Mouse (Mus musculus) left cerebral cortex, adult 11 months (tissue): ENCODE data around the gene Gsto1.
A peak's percentile ranks its signal among the peaks of the same experiment; 100 is the strongest.
"Not testable (repeated sequence)": the region's sequence is repeated elsewhere in the genome, so short reads cannot be mapped to it uniquely, and the experiment has no call there.

Experiments
- DNase-seq: peaks from one replicate; pipeline ENCODE4 v3.0.0; 2022; ENCODE audit warnings: low spot score

The Gsto1 gene

DNA sequence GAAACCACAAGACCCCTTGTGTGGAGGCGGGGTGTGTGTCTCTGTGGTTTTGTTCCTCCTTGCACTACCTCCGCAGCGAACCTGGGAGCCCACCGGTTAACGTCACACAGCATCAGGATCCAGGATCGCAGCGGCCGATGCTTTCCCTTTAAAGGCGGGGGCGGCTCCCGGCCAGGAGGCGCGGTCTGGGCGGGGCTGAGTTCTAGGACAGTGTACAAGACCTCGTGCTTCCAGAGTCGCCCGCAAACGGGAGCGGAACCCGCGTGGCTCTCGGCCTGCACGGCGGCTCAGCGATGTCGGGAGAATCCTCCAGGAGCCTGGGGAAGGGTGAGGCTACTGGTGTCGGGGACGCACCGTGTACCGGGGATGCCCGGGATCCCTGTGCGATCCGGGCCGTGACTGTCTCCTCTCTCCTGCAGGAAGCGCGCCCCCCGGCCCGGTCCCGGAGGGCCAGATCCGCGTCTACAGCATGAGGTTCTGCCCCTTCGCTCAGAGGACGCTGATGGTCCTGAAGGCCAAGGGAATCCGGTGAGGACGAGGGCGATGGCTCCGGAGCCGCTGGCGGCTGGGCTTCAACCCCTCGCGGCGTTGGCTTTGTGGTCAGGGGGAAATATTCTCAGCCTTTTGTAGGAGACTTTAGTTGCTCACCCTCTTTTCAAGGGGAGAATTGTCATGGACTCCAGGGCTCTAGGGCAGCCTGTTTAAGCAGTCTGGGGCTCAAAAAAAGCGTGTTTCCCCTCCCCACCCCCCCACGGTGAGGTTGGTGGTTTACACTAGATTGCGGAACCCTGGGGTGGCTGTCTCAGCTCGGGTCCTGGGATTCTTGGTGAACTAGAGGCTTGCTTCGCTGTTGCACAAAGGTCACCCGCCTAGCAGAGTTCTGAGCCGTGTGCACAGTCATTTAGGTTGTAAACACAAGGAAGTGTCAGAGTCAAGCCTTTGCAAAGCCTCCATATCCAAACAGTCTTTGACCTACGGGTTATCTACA lies at the start of gene Gsto1:
Gene Gsto1, plus strand, starts transcription at position 175 of the 988 bp plus-strand sequence.
- DNase-seq = peak; percentile 77

DNA sequence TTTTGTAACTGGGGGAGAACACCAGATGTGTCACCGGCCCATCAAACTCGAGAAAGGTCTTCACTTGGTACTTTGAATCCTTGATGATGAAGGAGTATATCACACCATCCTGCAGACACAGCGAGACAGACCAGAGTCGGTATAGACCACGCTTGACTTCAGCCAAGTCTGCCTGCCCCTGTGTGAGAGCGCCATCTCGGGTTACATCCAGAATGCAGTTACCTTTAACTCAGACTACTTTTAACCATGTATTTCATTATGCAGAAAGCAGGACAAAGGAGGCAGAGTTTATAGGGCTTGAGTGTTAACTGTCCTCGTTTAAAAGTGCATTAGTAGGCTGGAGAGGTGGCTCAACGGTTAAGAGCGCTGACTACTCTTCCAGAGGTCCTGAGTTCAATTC lies 42.7 kb upstream of the Gsto1 start:
- DNase-seq = no peak

DNA sequence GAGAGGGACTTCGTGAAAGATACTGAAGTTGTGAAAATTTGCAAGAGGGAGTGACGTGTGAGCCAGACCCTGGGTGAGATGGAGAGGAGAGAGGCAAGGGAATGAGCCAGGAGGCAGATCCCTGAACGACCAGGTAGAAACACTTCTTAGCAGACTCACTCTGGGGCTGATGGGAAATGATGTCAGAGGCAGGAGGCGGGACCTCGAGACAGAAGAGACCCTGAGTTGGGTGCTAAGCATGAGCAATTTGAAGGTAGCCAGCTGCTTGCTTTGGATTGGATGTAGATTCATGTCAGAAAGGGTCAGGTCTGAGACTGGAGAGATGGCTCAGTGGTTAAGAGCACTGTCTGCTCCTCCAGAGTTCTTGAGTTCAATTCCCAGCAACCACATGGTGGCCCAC lies 40.0 kb upstream of the Gsto1 start:
- DNase-seq = no peak

DNA sequence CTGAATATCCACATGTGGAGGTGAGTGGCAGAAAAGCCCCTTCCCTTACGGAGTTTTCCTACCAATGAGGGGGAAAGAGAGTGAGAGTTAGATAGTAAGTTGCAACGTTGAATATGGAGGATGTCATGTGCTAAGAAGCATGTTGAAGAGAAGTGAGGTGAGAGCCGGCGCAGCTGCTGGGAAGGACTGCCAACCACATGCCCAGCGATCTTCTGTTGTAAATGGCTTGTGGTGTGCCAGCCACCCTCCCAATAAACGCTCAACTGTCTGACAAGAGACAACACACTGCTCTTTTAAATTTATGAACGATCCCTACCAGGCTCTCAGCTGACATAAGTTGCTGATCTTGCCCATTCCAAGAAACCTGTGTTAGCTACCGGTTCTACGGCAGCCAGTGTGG lies 37.1 kb upstream of the Gsto1 start:
- no peak for DNase-seq

DNA sequence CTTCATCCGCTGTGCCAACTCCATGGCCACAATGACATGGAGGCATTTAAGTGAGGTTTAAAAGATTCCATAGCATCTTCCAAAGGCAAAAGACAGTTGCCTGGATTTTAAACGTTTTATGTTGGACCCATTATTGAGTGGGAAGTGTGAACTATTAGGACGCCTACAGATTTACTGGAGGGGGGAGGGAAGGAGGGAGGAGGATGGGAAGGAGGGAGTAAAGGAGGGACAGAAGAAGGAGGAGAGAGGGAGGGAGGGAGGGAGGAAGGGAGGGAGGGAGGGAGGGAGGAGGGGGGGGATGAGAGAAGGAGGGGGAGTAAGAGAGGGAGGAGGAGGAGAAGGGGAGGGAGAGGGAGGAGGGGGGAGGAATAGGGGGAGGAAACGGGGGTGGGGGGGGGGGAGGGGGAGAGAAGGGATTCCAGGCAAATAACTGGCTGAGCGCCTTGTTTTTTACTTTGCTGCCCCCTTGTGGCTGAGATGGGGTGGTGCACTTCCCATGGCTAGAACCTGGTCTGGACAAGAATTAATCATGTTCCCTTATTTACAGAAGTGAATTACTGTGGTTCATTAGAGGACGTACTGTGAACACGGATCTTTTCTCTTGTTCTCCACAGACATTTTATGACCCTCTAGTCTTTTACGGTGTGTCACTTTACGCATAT lies 33.8 kb upstream of the Gsto1 start:
- DNase-seq = peak; percentile 62

DNA sequence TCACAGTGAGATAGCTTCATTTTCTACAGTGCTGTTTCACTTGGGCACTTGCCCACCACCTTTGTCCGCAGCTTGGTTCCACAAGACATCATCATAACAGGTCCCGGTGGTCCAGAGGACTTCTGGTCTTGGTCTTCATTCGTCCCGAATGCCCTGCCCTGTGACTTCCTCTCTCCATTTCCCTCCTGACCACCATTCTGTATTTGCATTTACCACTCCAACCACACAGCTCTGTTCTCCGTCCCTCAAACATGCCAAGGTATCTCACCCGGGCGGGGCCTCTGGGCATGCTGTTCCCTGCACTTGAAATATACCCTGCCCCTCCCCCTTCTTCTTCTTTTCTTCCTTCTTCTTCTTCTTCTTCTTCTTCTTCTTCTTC lies 33.3 kb upstream of the Gsto1 start:
- no peak for DNase-seq

DNA sequence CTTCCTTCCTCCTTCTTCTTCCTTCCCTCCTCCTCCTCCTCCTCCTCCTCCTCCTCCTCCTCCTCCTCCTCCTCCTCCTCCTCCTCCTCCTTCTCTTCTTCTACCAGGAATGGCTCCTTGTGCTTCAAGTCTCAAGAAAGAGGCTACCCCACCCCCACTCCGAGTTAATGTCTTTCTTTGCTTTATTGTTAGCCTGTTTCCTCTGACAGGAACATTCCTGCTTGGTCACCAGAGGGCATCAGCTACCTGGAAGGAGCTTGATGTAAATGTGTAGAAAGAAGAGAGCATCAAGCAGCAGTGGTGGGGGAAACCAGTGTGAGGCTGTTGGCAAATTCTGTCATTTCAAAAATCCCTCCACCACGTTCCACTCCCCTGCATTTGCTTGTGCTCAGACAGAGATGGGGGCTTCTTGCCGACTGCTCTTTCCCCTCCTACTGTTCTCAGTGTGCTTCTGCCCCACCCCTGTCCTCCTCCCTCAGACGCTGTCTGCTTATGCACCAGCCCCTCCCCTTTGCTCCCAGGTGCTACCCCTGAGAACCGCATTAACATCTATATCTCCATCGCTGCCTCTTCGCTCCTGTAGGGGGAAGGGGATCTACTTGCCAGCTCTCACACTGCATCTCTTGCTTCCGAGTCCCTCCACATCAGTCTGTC lies 32.5 kb upstream of the Gsto1 start:
- DNase-seq = no peak

DNA sequence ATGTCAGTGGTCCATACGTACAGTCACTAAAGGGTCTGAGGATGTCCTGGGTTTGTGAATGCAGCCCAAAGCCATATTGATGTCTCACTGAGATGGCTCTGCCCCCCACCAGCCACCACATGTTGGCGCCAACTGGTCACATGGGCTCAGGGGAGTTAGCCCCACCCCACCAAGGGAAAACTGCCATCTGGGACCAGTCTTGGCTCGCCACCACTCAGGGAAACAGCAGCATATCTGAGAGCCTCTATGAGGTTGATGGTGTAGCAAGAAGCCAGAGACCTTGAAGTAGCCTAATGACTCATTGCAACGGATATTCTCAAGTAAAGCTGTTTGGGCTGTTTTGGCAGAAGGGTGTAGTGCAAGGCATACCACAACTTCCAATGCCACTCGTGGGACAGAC lies 30.7 kb upstream of the Gsto1 start:
- DNase-seq = no peak

DNA sequence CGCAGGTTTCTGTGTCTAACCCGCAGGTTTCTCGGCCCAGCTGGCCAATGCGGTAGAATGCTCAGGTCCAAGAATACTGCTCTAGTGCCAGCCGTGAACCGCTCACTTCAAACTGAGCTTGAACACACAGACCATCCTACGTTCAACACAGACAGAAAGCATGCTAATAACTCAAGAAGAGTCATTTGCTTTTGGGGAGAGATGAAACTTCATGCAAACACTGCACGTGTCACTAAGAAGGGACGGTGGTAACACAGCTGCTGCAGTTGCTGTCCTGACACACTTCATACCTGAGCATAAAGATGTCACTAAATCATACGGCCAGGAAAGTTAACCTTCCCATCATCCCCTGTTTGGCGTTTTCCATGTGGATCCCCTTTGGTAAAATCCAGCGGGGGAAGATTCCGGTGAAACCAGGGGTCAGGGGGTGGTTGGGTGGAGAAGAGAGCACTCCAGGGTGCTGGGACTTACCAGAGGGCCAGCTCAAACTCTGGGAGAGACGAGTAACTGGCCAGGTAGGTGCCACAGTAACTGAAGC lies 24.8 kb upstream of the Gsto1 start:
- no peak for DNase-seq

DNA sequence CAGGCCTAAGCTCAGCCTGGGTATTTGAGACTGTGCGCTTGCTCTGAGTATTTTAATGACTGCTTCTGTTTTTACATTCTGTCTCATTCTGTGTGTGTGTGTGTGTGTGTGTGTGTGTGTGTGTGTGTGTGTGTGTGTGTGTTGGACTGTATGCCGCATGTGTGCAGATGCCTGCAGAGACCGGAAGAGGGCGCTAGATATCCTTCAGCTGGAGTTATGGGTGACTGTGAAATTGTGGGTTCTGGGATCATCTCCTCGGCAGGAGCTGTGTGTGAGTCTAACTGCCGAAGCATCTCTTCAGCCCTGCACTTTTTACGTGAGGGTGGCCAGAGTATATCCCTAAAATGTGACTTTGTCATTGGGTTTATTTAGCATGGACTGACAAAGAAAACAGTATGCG lies 23.7 kb upstream of the Gsto1 start:
- no peak for DNase-seq

DNA sequence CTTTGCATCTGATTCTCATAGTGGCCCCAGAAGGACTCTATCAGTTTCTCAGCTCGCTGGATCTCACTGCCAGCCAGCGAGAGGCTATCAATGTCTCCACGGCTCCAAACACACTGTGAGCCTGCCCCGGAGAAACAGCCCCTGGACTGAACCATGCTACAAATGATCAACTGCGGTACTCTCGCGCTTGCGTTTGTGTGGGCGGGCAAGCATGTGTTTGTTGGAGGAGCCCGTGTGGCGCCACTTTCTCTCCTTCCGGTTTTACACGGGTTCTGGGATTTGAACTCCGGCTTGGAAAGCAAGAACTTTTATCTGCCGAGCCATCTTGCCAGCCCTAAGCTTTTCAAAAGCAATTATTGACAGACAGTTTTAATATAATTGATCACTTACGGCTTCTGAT lies 22.5 kb upstream of the Gsto1 start:
- DNase-seq = no peak

DNA sequence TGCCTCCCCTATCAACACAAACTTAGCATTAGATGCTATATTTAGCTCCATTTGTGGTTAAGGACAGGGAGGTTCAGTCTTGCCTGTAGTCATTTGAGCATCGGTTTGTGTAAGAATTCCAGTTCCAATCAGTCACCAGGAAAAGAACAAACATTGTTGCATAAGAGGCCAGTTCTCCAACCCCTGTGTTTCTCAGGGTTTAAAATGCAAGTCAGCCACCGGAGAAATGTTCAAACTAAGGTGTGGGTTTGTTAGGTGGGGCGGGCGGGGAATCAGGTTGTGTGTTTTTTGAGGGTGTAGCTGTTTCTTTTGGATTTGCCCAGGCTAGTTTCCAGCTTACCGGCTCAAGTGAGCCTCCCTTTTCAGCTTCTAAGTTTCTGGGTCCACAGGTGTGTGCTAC lies 20.2 kb upstream of the Gsto1 start:
- no peak for DNase-seq

DNA sequence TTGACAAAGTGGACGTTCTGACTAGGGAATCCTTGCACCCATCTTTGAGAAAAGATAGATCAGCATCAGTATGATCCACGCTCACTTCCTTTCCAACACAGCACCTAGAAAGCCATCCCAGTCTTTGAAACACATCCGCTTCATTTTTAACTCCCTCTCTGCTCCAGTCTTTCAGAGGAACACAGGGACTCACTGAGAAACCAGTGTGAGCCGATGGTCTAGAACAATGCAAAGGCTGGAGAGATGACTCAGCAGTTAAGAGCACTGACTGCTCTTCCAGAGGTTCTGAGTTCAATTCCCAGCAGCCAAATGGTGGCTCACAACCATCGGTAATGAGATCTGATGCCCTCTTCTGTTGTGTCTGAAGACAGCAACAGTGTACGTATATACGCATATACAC lies 19.0 kb upstream of the Gsto1 start:
- no peak for DNase-seq

DNA sequence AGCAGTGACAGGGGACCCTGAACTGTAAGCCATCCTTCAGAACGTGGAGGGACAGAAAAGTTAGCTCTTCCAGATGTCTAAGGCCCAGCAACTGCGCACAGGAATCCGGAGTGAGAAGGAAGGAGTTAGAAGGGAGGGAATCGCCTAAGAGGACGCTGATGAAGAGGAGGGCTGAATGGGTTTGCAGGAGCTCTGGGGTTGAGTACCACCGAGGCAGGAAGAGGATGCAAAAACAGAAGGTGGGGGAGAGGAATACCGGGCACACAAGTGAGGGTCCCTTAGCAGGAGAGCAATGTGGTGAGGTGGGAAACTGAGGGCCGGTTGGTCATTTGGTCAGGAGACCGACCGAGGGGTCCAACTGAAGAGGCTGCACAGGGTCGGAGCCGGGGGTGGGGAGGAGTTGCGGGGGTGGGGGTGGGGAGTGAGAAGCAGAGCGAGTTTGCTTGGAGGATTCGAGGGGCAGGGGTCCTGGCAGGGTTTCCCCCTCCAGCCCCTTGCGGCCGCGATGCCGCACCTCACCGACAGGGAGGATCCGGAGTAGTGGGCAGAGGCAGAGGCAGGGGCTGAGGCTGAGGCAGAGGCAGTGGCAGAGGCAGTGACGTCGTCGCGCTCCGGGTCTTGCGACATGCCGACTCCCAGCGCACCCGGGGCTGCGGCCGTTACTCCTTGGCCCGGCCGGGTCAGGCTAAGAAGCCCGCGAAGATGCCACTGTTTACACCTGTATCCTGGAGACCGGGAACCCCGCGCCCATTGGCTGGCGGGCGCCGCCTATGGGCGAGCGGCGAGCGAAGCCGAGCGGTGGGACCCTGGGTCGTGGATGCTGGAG lies 17.9 kb upstream of the Gsto1 start:
- no peak for DNase-seq

DNA sequence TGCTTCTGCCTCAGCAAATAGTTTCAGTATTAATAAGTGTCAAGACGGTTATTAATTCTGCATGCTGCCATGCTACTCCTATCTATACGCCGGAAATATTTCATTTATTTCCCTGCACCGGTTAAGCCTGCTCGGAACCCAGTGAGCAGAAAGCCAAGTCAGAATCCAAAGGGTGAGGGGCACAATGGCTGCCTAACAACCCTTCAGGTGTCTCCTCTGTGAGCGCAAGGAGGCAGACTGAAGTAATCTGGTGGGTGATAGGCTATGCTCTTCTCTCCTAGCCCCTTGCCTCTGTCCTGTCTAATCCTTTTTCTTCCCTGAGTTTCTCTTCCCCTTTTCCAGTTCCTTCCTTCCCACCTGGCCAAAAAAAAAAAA lies 17.3 kb upstream of the Gsto1 start:
- no peak for DNase-seq

DNA sequence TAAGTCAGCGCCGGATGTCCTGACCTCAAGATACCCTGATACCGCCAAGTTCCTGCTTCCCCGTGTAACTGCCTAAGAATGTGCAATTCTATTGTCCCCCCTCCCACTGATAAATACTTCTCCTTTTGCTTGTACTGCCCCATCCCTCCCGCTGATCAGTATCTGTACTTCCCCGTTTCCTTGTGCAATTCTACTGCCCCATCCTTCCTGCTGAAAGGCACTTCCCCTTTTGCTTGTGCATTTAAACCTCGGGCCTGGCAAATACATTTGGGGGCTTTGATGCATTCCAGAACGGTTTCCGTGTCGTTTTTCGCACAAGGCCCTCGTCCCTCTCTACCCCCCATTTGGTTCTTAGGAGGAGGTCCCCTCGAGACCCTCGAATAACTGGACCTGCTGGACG lies 13.5 kb upstream of the Gsto1 start:
- DNase-seq = not testable (repeated sequence)

DNA sequence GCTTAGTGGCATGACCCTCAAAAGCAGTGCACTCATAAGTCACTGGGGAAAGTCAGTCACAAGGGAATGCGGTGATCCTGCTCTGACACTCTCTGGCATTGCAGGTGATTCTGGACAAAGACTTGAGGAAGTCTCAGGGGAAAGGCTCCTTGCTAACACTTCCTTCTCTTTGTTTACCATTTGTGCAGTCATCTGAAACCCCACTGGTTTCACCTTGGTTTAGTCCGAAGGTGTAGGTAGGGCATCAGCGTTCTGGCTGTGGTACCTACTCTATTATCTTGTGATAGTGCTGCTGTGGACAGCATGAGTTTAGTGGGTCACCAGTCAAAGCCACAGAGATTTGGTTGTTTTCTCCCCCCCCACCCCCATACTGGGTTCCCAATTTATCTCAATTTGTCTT lies 5.0 kb upstream of the Gsto1 start:
- no peak for DNase-seq

DNA sequence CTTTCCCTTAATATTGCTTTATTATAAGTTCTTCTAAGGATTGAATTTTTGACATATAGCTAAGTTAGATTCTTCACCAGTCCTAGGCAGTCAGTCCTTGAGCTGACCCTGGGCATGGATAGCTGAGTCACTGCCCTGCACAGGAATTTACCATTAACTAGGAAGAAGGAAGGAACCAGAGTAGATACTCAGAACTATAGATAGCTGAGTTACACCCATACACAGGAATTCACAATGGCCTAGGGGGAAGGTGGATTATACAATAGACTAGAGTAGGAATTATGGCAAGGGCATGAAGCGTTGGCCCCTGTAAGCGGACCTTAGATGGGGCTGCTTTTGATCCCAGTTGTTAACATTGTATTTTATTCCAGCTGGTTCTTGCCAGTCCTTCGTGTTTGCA lies 2.6 kb upstream of the Gsto1 start:
- DNase-seq = not testable (repeated sequence)

DNA sequence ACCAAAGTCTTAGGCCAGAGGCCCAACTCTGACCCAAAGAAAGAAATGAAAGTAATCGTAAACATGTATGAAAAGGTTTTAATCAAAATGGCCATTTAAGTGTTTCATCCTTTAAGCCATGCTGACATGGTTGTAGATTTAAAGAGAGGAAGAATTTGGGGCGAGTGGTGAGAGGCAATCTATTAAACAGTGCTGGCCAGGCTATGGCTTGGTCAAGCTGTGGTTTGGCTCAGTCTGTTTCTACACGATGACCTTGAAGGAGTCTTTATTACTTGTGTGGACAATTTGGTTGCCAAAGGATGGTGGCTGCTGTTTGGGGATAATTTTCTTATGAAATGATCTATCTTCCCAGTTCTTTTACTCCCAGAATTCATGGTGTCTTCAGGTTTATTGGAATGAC lies 1.7 kb upstream of the Gsto1 start:
- DNase-seq = no peak

DNA sequence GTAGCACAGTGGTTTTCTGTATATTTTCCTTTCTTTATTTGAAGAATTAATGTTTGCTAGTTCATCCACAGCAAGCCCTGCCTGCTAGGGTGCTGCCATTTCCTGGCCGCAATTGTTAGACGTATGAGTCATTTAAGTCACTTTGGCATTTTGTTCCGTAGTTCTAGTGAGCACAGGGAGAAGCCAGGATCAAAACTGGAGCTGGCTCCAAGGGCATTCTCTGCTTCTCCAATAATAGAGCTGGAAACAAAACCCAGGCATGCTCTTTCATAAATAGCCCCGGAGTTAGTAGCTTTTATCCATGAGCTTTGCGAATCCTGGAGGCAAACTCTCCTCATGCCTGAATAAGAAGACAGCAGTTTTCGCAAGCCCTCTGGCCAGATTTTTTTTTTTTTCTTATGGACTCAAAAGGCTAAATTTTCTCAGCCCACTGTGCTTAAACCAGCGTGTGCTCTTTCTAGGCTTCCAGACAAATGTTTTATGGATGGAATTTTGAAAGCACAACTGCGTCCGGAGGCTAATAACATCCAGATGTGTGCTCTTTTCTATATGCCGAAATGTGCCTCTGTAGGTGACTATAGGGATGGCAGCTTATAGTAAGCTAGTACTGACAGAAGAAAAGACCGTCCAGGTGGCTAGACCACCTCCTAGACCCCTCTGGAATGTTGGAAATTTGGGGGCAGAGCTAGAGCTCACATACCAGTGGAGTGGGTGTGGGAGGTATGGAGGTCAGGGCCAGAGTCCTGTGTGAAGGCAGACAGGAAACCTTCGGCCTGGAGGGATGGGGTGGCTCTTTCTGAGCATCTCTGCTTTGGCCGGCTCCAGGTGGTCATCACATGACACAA lies 597 bp upstream of the Gsto1 start:
- DNase-seq = no peak
